Comparison of ENCODE assay signal across 12 mouse cellular contexts in the genomic region with DNA sequence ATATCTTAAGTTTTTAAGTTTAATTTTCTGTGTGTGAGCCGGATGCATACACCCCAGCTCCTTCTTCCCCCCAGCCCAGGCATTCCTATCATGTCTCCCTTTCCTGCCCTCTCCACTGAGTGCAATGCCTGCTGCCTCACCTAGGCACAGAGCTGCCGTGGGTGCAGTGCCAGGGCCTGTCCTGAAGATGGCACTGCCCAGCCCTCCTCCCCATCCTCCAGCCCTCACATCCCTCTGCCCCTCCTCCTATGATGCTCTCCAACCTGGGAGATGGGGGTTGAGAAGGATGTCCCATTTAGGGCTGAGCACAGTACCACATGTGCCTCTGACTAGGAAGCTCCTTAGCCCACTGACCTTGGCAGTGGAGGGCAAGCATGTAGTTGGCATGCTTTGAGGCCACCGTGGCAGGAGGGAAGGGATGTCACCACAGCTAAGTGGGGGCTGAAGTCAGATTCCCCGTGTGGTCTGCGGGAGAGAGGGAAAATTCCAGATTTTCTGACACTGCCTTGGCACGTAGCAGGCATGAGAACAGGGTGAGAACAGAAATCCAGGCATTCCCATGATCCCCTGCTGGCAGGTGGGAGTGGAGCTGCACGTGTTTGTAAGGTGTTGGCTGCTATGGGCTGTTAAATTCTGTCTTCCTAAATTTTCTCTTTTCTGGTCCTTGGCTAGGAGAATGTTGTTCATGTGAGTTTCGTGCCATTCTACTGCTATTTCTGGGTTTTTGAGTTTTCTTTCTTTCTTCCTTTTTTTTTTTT. TPM values are rescaled to one million over a fixed set of nuclear protein-coding genes. Genes with fewer than 3 reads are reported as not detected.
DNase-seq lines count a peak whose midpoint lies in the region; ATAC-seq and TF ChIP-seq lines count a peak whose summit lies in the region.
"Had no signal": no experiment of that assay in that cellular context is flagged by ENCODE, and none has a peak within 500 bp of the region (broad histone marks: within the 10 kb centered on the region; RNA-seq: fewer than 3 reads in every experiment).

No protein-coding gene starts in this region.

- no peak for TF ChIP-seq EP300 in stomach, postnatal 0 days (optimal IDR thresholded peaks at IDR 0.05)

- H3K27ac ChIP-seq in kidney, postnatal 0 days = no peak overlapping the region
- H3K27ac ChIP-seq in bone marrow, adult 2 months (ENCODE audit: control insufficient read depth, insufficient read depth, low read depth, low read length, poor library complexity) = no peak overlapping the region
- H3K27ac ChIP-seq in stomach, postnatal 0 days (replicated peaks) = no peak overlapping the region
- H3K27ac ChIP-seq: embryonic facial prominence, embryonic 13.5 days; liver, embryonic 15.5 days; midbrain, embryonic 15.5 days had no signal

- no peak overlapping the region for H3K9ac ChIP-seq in kidney, postnatal 0 days (ENCODE audit: low read depth, low read length)
- H3K9ac ChIP-seq in stomach, postnatal 0 days (ENCODE audit: low read length) = no peak overlapping the region
- H3K9ac ChIP-seq: embryonic facial prominence, embryonic 13.5 days; liver, embryonic 15.5 days; midbrain, embryonic 15.5 days had no signal

- H3K4me1 ChIP-seq in kidney, postnatal 0 days (replicated peaks; ENCODE audit: insufficient read depth, low read length) = no peaks in the 10 kb centered on the region
- no peaks in the 10 kb centered on the region for H3K4me1 ChIP-seq in bone marrow, adult 2 months (ENCODE audit: control insufficient read depth, insufficient read depth, low read length)
- no peaks in the 10 kb centered on the region for H3K4me1 ChIP-seq in stomach, postnatal 0 days (replicated peaks; ENCODE audit: control insufficient read depth, insufficient read depth)
- H3K4me1 ChIP-seq: embryonic facial prominence, embryonic 13.5 days; liver, embryonic 15.5 days; midbrain, embryonic 15.5 days had no signal

- TF ChIP-seq CTCF in kidney, postnatal 0 days (IDR thresholded peaks at IDR 0.05; ENCODE audit: low read depth) = peak; percentile 49
- TF ChIP-seq CTCF in bone marrow, adult 2 months (IDR thresholded peaks at IDR 0.05; ENCODE audit: control insufficient read depth, insufficient read depth, low read length) = peak; percentile 47
- TF ChIP-seq CTCF in stomach, postnatal 0 days (IDR thresholded peaks at IDR 0.05; ENCODE audit: low read depth) = peak; percentile 57

- no peaks in the 10 kb centered on the region for H3K27me3 ChIP-seq in kidney, postnatal 0 days (ENCODE audit: insufficient read depth, low read length)
- H3K27me3 ChIP-seq in stomach, postnatal 0 days (ENCODE audit: control insufficient read depth, insufficient read depth, low read length) = no peaks in the 10 kb centered on the region
- H3K27me3 ChIP-seq: embryonic facial prominence, embryonic 13.5 days; liver, embryonic 15.5 days; midbrain, embryonic 15.5 days had no signal

- no peaks in the 10 kb centered on the region for H3K9me3 ChIP-seq in kidney, postnatal 0 days (replicated peaks; ENCODE audit: low read length)
- no peaks in the 10 kb centered on the region for H3K9me3 ChIP-seq in stomach, postnatal 0 days (ENCODE audit: control insufficient read depth, low read length)
- H3K9me3 ChIP-seq: liver, embryonic 15.5 days; midbrain, embryonic 15.5 days had no signal

- no peak overlapping the region for H3K4me2 ChIP-seq in kidney, postnatal 0 days (ENCODE audit: low read length)
- no peak overlapping the region for H3K4me2 ChIP-seq in stomach, postnatal 0 days (replicated peaks; ENCODE audit: low read depth)
- H3K4me2 ChIP-seq: embryonic facial prominence, embryonic 13.5 days; liver, embryonic 15.5 days; midbrain, embryonic 15.5 days had no signal

- H3K4me3 ChIP-seq in kidney, postnatal 0 days (replicated peaks; ENCODE audit: low read depth, low read length) = no peak overlapping the region
- no peak overlapping the region for H3K4me3 ChIP-seq in bone marrow, adult 2 months (replicated peaks; ENCODE audit: control insufficient read depth, low read depth, low read length)
- H3K4me3 ChIP-seq in stomach, postnatal 0 days (ENCODE audit: low read depth, low read length) = no peak overlapping the region
- H3K4me3 ChIP-seq: embryonic facial prominence, embryonic 13.5 days; liver, embryonic 15.5 days; midbrain, embryonic 15.5 days had no signal

- peaks cover 17% of the 10 kb centered on the region for H3K36me3 ChIP-seq in kidney, postnatal 0 days (ENCODE audit: insufficient read depth, low read length)
- H3K36me3 ChIP-seq in stomach, postnatal 0 days (ENCODE audit: control insufficient read depth, insufficient read depth, low read length) = peaks cover 4% of the 10 kb centered on the region; the same call in 1 of the 2 replicates

- WGBS in kidney, postnatal 0 days = 85% methylated on average over 8 of the region's 8 CpGs
- 80% methylated on average over 8 of the region's 8 CpGs for WGBS in bone marrow, adult 2 months
- 83% methylated on average over 8 of the region's 8 CpGs for WGBS in stomach, postnatal 0 days

- no peak for DNase-seq in kidney, postnatal 0 days (ENCODE audit: low spot score)
- no peak for DNase-seq in kidney, postnatal 10 days
- peak; percentile 12 for DNase-seq in thymus, postnatal 0 days (ENCODE audit: low spot score)
- no peak for DNase-seq in thymus, postnatal 36 days
- DNase-seq in stomach, postnatal 0 days (ENCODE audit: low spot score) = peak; percentile 26
- no peak for DNase-seq in cerebellum, postnatal 25 days
- no peak for DNase-seq in urinary bladder, postnatal 10 days (ENCODE audit: low spot score)
- DNase-seq: heart, postnatal 14 days had no signal

- no peak for ATAC-seq in kidney, postnatal 0 days (replicated peaks; ENCODE audit: low FRiP score, low read depth)
- ATAC-seq in stomach, postnatal 0 days (ENCODE audit: low FRiP score, low TSS enrichment) = no peak
- ATAC-seq: midbrain, embryonic 15.5 days had no signal

- TF ChIP-seq POLR2A in bone marrow, adult 2 months (IDR thresholded peaks at IDR 0.05; ENCODE audit: borderline replicate concordance, control insufficient read depth, low read depth, low read length) = no peak

RNA-seq across cellular contexts. Expression of a gene that starts 35.7 kb away (rescaled TPM):
- polyA plus RNA-seq in kidney, postnatal 0 days (2015; fragmentation: Nextera tagmentation; extraction: Ambion mirVana) = 21.3 and 23.9 TPM in 2 replicates
- 36.4 and 46.3 TPM in 2 replicates for polyA plus RNA-seq in thymus, postnatal 0 days (2015; fragmentation: Nextera tagmentation; extraction: Ambion mirVana)
- polyA plus RNA-seq in bone marrow, adult 2 months (2011; ENCODE audit: insufficient read depth, insufficient read length, low replicate concordance, missing spikeins) = 1.8 and 3.1 TPM in 2 replicates
- 7.9 and 9.0 TPM in 2 replicates for polyA plus RNA-seq in stomach, postnatal 0 days (2015; fragmentation: Nextera tagmentation; extraction: Ambion mirVana)

Comparison
In these comparisons a context has a peak if more than half of its experiments do, and no peak if none do; other contexts are left out.
1. DNase-seq: peak in thymus, postnatal 0 days (single experiment) and stomach, postnatal 0 days (single experiment); none in kidney, postnatal 0 days (single experiment), kidney, postnatal 10 days (single experiment), thymus, postnatal 36 days (0 of 2), cerebellum, postnatal 25 days (0 of 2) and urinary bladder, postnatal 10 days (single experiment).
2. Peak in every context shown above with its lines, with median percentiles within 50 percentile points of each other: CTCF ChIP-seq.